Mouse (Mus musculus) limb, embryonic 10.5 days (tissue): ENCODE measurements around the gene Samt3. TPM values are rescaled to one million over a fixed set of nuclear protein-coding genes. Genes with fewer than 3 reads are reported as not detected.

Experiments used
- DNase-seq: peaks from one replicate; pipeline ENCODE4 v3.0.0-alpha.2; 2017; ENCODE audit warnings: low spot score
- H3K27ac ChIP-seq: fragments of 300-500 bp; sonication (generic); 2 replicates; pipeline ENCODE4 v1.5.1; 2016; ENCODE audit warnings: mild to moderate bottlenecking
- H3K27me3 ChIP-seq: fragments of 300-500 bp; sonication (generic); 2 replicates; pipeline ENCODE4 v1.6.1; 2016; ENCODE audit warnings: low read depth, mild to moderate bottlenecking; ENCODE audit not compliant: poor library complexity, severe bottlenecking
- H3K36me3 ChIP-seq: fragments of 300-500 bp; sonication (generic); 2 replicates; pipeline ENCODE4 v1.6.1; 2016; ENCODE audit warnings: mild to moderate bottlenecking, moderate library complexity
- H3K4me1 ChIP-seq: fragments of 300-500 bp; sonication (generic); 2 replicates; pipeline ENCODE4 v1.6.1; 2016
- H3K4me3 ChIP-seq: fragments of 300-500 bp; sonication (generic); 2 replicates; pipeline ENCODE4 v1.5.1; 2016; ENCODE audit warnings: mild to moderate bottlenecking, moderate library complexity
- H3K9me3 ChIP-seq: fragments of 300-500 bp; sonication (generic); replicated peaks from 2 replicates; pipeline ENCODE4 v1.6.1; 2016; ENCODE audit warnings: mild to moderate bottlenecking
- WGBS: fragments of 180-500 bp; shearing (Covaris S2); methylation state at CpG from one replicate; pipeline ENCODE4 v1.1.7; 2016; 5-methylcytosine and 5-hydroxymethylcytosine counted together
- polyA plus RNA-seq: library from polyadenylated mRNA; unstranded; fragments of >200 nt; fragmentation: Nextera tagmentation; extraction: Ambion mirVana; gene quantifications from 2 replicates; pipeline ENCODE4 v1.2.1, GENCODE M21; 2016

Gene Samt3
- polyA plus RNA-seq, result not detected in 2 replicates

GRCm38 (mm10) chrX:86043899-86044298, at the start of gene Samt3:
Gene Samt3, plus strand, starts transcription at chrX:86044199.
- Histone ChIP-seq H3K4me1 (no peaks in the 10 kb centered on the region), H3K4me3 (no peak within 1 kb of the TSS), H3K9me3 (no peaks in the 10 kb centered on the region), H3K27me3 (no peaks in the 10 kb centered on the region), H3K27ac (no peak within 1 kb of the TSS), H3K36me3 (no peaks in the 10 kb centered on the region)
- no peak for DNase-seq

- H3K4me3 ChIP-seq, result no peak overlapping the region
- no peaks in the 10 kb centered on the region for H3K4me1 ChIP-seq
- no peaks in the 10 kb centered on the region for H3K36me3 ChIP-seq
- WGBS, result 39% methylated on average over 1 of the region's 1 CpGs
- no peaks in the 10 kb centered on the region for H3K9me3 ChIP-seq
- no peak for DNase-seq
- H3K27me3 ChIP-seq, result no peaks in the 10 kb centered on the region
- H3K27ac ChIP-seq, result no peak overlapping the region
These were observed 27.4 kb upstream of the Samt3 start for GRCm38 (mm10) chrX:86016591-86016990.

GRCm38 (mm10) chrX:86088672-86089071, 44.7 kb downstream of the Samt3 start:
- 88% methylated on average over 1 of the region's 1 CpGs for WGBS
- Histone ChIP-seq H3K27ac (no peak overlapping the region), H3K27me3 (no peaks in the 10 kb centered on the region), H3K4me1 (no peaks in the 10 kb centered on the region), H3K36me3 (no peaks in the 10 kb centered on the region), H3K4me3 (no peak overlapping the region), H3K9me3 (no peaks in the 10 kb centered on the region)
- DNase-seq, result no peak

Other genes starting within 250 kb of the Samt3 start
- 0.05 TPM in 2 replicates for gene 5430427O19Rik, start 173.8 kb upstream of the Samt3 start, polyA plus RNA-seq
- gene Nr0b1, start 147.6 kb downstream of the Samt3 start, polyA plus RNA-seq, result 0.82 and 1.3 TPM in 2 replicates